Mouse (Mus musculus): ENCODE measurements around the gene Rundc1. TPM values are rescaled to one million over a fixed set of nuclear protein-coding genes. Genes with fewer than 3 reads are reported as not detected.
A peak's percentile ranks its signal among the peaks of the same experiment; 100 is the strongest.
"Not testable (repeated sequence)": the region's sequence is repeated elsewhere in the genome, so short reads cannot be mapped to it uniquely, and the experiment has no call there.

The Rundc1 gene
- total RNA-seq, 1 experiment from 2014 or later, result 7.0 TPM

GRCm38 (mm10) chr11:101438006-101438405 lies 13.1 kb downstream of the Rundc1 start:
- ATAC-seq (replicated peaks in 1 of 2; ENCODE audit: insufficient read depth in 1 of 2, low FRiP score in 2 of 2, low TSS enrichment in 1 of 2, low read depth in 1 of 2, poor library complexity in 2 of 2, severe bottlenecking in 2 of 2), result not testable (repeated sequence)

- not testable (repeated sequence) for ATAC-seq (replicated peaks in 1 of 2; ENCODE audit: insufficient read depth in 1 of 2, low FRiP score in 2 of 2, low TSS enrichment in 1 of 2, low read depth in 1 of 2, poor library complexity in 2 of 2, severe bottlenecking in 2 of 2)
Measured at GRCm38 (mm10) chr11:101441450-101442126, 16.7 kb downstream of the Rundc1 start.

GRCm38 (mm10) chr11:101442127-101442693 lies 17.3 kb downstream of the Rundc1 start, which contains the start of gene Rpl27:
TSS of gene Rpl27 (plus strand) at chr11:101442298.
- ATAC-seq (replicated peaks in 1 of 2; ENCODE audit: insufficient read depth in 1 of 2, low FRiP score in 2 of 2, low TSS enrichment in 1 of 2, low read depth in 1 of 2, poor library complexity in 2 of 2, severe bottlenecking in 2 of 2), result peak; percentile 99

- no peak for ATAC-seq (replicated peaks in 1 of 2; ENCODE audit: insufficient read depth in 1 of 2, low FRiP score in 2 of 2, low TSS enrichment in 1 of 2, low read depth in 1 of 2, poor library complexity in 2 of 2, severe bottlenecking in 2 of 2)
Measured at GRCm38 (mm10) chr11:101442760-101443159, 17.9 kb downstream of the Rundc1 start.

- ATAC-seq (replicated peaks in 1 of 2; ENCODE audit: insufficient read depth in 1 of 2, low FRiP score in 2 of 2, low TSS enrichment in 1 of 2, low read depth in 1 of 2, poor library complexity in 2 of 2, severe bottlenecking in 2 of 2), result no peak
Measured at GRCm38 (mm10) chr11:101446319-101446718, 21.4 kb downstream of the Rundc1 start.

- ATAC-seq (replicated peaks in 1 of 2; ENCODE audit: insufficient read depth in 1 of 2, low FRiP score in 2 of 2, low TSS enrichment in 1 of 2, low read depth in 1 of 2, poor library complexity in 2 of 2, severe bottlenecking in 2 of 2), result not testable (repeated sequence)
Measured at GRCm38 (mm10) chr11:101446860-101447259, 22.0 kb downstream of the Rundc1 start.

GRCm38 (mm10) chr11:101447786-101448185 lies 22.9 kb downstream of the Rundc1 start:
- ATAC-seq (replicated peaks in 1 of 2; ENCODE audit: insufficient read depth in 1 of 2, low FRiP score in 2 of 2, low TSS enrichment in 1 of 2, low read depth in 1 of 2, poor library complexity in 2 of 2, severe bottlenecking in 2 of 2), result no peak

GRCm38 (mm10) chr11:101448274-101448746 lies 23.4 kb downstream of the Rundc1 start, which contains the start of gene Ifi35:
TSS of gene Ifi35 (plus strand) at chr11:101448407.
- peak; percentile 94 for ATAC-seq (replicated peaks in 1 of 2; ENCODE audit: insufficient read depth in 1 of 2, low FRiP score in 2 of 2, low TSS enrichment in 1 of 2, low read depth in 1 of 2, poor library complexity in 2 of 2, severe bottlenecking in 2 of 2)

- ATAC-seq (replicated peaks in 1 of 2; ENCODE audit: insufficient read depth in 1 of 2, low FRiP score in 2 of 2, low TSS enrichment in 1 of 2, low read depth in 1 of 2, poor library complexity in 2 of 2, severe bottlenecking in 2 of 2), result peak in 1 of 2 experiments; percentile 33; a peak in 1 of 4 replicates
Measured at GRCm38 (mm10) chr11:101448899-101449298, 24.0 kb downstream of the Rundc1 start.

GRCm38 (mm10) chr11:101449596-101449995 lies 24.7 kb downstream of the Rundc1 start:
- not testable (repeated sequence) for ATAC-seq (replicated peaks in 1 of 2; ENCODE audit: insufficient read depth in 1 of 2, low FRiP score in 2 of 2, low TSS enrichment in 1 of 2, low read depth in 1 of 2, poor library complexity in 2 of 2, severe bottlenecking in 2 of 2)

- peak in 1 of 2 experiments; percentile 25; a peak in 1 of 4 replicates for ATAC-seq (replicated peaks in 1 of 2; ENCODE audit: insufficient read depth in 1 of 2, low FRiP score in 2 of 2, low TSS enrichment in 1 of 2, low read depth in 1 of 2, poor library complexity in 2 of 2, severe bottlenecking in 2 of 2)
Measured at GRCm38 (mm10) chr11:101450394-101450793, 25.5 kb downstream of the Rundc1 start.

GRCm38 (mm10) chr11:101451536-101451935 lies 26.7 kb downstream of the Rundc1 start:
- no peak for ATAC-seq (replicated peaks in 1 of 2; ENCODE audit: insufficient read depth in 1 of 2, low FRiP score in 2 of 2, low TSS enrichment in 1 of 2, low read depth in 1 of 2, poor library complexity in 2 of 2, severe bottlenecking in 2 of 2)

- no peak for ATAC-seq (replicated peaks in 1 of 2; ENCODE audit: insufficient read depth in 1 of 2, low FRiP score in 2 of 2, low TSS enrichment in 1 of 2, low read depth in 1 of 2, poor library complexity in 2 of 2, severe bottlenecking in 2 of 2)
Measured at GRCm38 (mm10) chr11:101452093-101452774, 27.3 kb downstream of the Rundc1 start.

- ATAC-seq (replicated peaks in 1 of 2; ENCODE audit: insufficient read depth in 1 of 2, low FRiP score in 2 of 2, low TSS enrichment in 1 of 2, low read depth in 1 of 2, poor library complexity in 2 of 2, severe bottlenecking in 2 of 2), result no peak
Measured at GRCm38 (mm10) chr11:101454702-101455101, 29.8 kb downstream of the Rundc1 start.

- ATAC-seq (replicated peaks in 1 of 2; ENCODE audit: insufficient read depth in 1 of 2, low FRiP score in 2 of 2, low TSS enrichment in 1 of 2, low read depth in 1 of 2, poor library complexity in 2 of 2, severe bottlenecking in 2 of 2), result no peak
Measured at GRCm38 (mm10) chr11:101455627-101456026, 30.7 kb downstream of the Rundc1 start.

- ATAC-seq (replicated peaks in 1 of 2; ENCODE audit: insufficient read depth in 1 of 2, low FRiP score in 2 of 2, low TSS enrichment in 1 of 2, low read depth in 1 of 2, poor library complexity in 2 of 2, severe bottlenecking in 2 of 2), result no peak
Measured at GRCm38 (mm10) chr11:101457631-101458030, 32.7 kb downstream of the Rundc1 start.

GRCm38 (mm10) chr11:101458217-101458616 lies 33.3 kb downstream of the Rundc1 start:
- 0 out of 4 replicates have a peak, but pooled peaks of 1 of the 2 experiments have one; percentile 5 for ATAC-seq (replicated peaks in 1 of 2; ENCODE audit: insufficient read depth in 1 of 2, low FRiP score in 2 of 2, low TSS enrichment in 1 of 2, low read depth in 1 of 2, poor library complexity in 2 of 2, severe bottlenecking in 2 of 2)

- no peak for ATAC-seq (replicated peaks in 1 of 2; ENCODE audit: insufficient read depth in 1 of 2, low FRiP score in 2 of 2, low TSS enrichment in 1 of 2, low read depth in 1 of 2, poor library complexity in 2 of 2, severe bottlenecking in 2 of 2)
Measured at GRCm38 (mm10) chr11:101459716-101460115, 34.8 kb downstream of the Rundc1 start.
